Mouse (Mus musculus): ENCODE measurements around the gene Akr1b8. TPM values are rescaled to one million over a fixed set of nuclear protein-coding genes. Genes with fewer than 3 reads are reported as not detected.
"Not testable (repeated sequence)": the region's sequence is repeated elsewhere in the genome, so short reads cannot be mapped to it uniquely, and the experiment has no call there.

The Akr1b8 gene
- polyA plus RNA-seq, 1 experiment from 2014 or later, result 18.4 TPM

- peak within 1 kb of the TSS; percentile 23; the same call in 1 of the 2 replicates for H3K27ac ChIP-seq
Observed at GRCm38 (mm10) chr6:34384110-34384661, 30.3 kb downstream of the Akr1b8 start, which contains the start of gene Akr1b10. Gene Akr1b10 (plus strand): TSS chr6:34384218.

GRCm38 (mm10) chr6:34384701-34385370 is 30.9 kb downstream of the Akr1b8 start:
- ATAC-seq (ENCODE audit: low FRiP score), result no peak
- Histone ChIP-seq H3K4me1 (peaks cover 10% of the 10 kb centered on the region; the same call in 1 of the 2 replicates), H3K9me3 (replicated peaks) (no peaks in the 10 kb centered on the region), H3K27me3 (no peaks in the 10 kb centered on the region), H3K4me3 (peak overlapping the region; percentile 45), H3K9ac (no peak overlapping the region), H3K4me2 (replicated peaks) (peak overlapping the region; percentile 72), H3K27ac (no peak overlapping the region), H3K36me3 (no peaks in the 10 kb centered on the region)
- 1% methylated on average over 13 of the region's 13 CpGs for WGBS

More at GRCm38 (mm10) chr6:34384110-34384661, 30.3 kb downstream of the Akr1b8 start, which contains the start of gene Akr1b10:
- ATAC-seq (ENCODE audit: low FRiP score), result peak; percentile 69
- peak within 1 kb of the TSS; percentile 45 for H3K4me3 ChIP-seq
- no peaks in the 10 kb centered on the region for H3K9me3 ChIP-seq (replicated peaks)
- WGBS, result 1% methylated on average over 17 of the region's 17 CpGs
- peak within 1 kb of the TSS; percentile 72 for H3K4me2 ChIP-seq (replicated peaks)
- peaks cover 10% of the 10 kb centered on the region; the same call in 1 of the 2 replicates for H3K4me1 ChIP-seq
- H3K36me3 ChIP-seq, result no peaks in the 10 kb centered on the region
- no peaks in the 10 kb centered on the region for H3K27me3 ChIP-seq
- H3K9ac ChIP-seq, result peak within 1 kb of the TSS; percentile 59

GRCm38 (mm10) chr6:34388420-34389156 is 34.7 kb downstream of the Akr1b8 start:
- no peak for ATAC-seq (ENCODE audit: low FRiP score)
- peaks cover 10% of the 10 kb centered on the region; the same call in 1 of the 2 replicates for H3K4me1 ChIP-seq
- no peaks in the 10 kb centered on the region for H3K27me3 ChIP-seq
- H3K27ac ChIP-seq, result no peak overlapping the region
- H3K9ac ChIP-seq, result no peak overlapping the region
- no peak overlapping the region for H3K4me3 ChIP-seq
- WGBS, result 93% methylated on average over 4 of the region's 4 CpGs
- H3K36me3 ChIP-seq, result peaks cover 10% of the 10 kb centered on the region; the same call in 1 of the 2 replicates
- H3K4me2 ChIP-seq (replicated peaks), result no peak overlapping the region
- no peaks in the 10 kb centered on the region for H3K9me3 ChIP-seq (replicated peaks)

GRCm38 (mm10) chr6:34395897-34396296 is 42.0 kb downstream of the Akr1b8 start:
- Histone ChIP-seq H3K9ac (no peak overlapping the region), H3K4me2 (replicated peaks) (no peak overlapping the region), H3K36me3 (peaks cover 11% of the 10 kb centered on the region; the same call in 1 of the 2 replicates), H3K27ac (no peak overlapping the region), H3K27me3 (no peaks in the 10 kb centered on the region), H3K4me1 (no peaks in the 10 kb centered on the region), H3K9me3 (replicated peaks) (no peaks in the 10 kb centered on the region), H3K4me3 (no peak overlapping the region)
- ATAC-seq (ENCODE audit: low FRiP score), result no peak
- WGBS, result 88% methylated on average over 5 of the region's 5 CpGs

GRCm38 (mm10) chr6:34398431-34398830 is 44.5 kb downstream of the Akr1b8 start:
- 86% methylated on average over 6 of the region's 6 CpGs for WGBS
- no peaks in the 10 kb centered on the region for H3K27me3 ChIP-seq
- no peak overlapping the region for H3K4me2 ChIP-seq (replicated peaks)
- H3K4me3 ChIP-seq, result no peak overlapping the region
- no peak overlapping the region for H3K27ac ChIP-seq
- ATAC-seq (ENCODE audit: low FRiP score), result no peak
- no peaks in the 10 kb centered on the region for H3K4me1 ChIP-seq
- no peaks in the 10 kb centered on the region for H3K9me3 ChIP-seq (replicated peaks)
- 0 out of 2 replicates have a peak, but pooled peaks cover 4% of the 10 kb centered on the region for H3K36me3 ChIP-seq
- no peak overlapping the region for H3K9ac ChIP-seq

DNA sequence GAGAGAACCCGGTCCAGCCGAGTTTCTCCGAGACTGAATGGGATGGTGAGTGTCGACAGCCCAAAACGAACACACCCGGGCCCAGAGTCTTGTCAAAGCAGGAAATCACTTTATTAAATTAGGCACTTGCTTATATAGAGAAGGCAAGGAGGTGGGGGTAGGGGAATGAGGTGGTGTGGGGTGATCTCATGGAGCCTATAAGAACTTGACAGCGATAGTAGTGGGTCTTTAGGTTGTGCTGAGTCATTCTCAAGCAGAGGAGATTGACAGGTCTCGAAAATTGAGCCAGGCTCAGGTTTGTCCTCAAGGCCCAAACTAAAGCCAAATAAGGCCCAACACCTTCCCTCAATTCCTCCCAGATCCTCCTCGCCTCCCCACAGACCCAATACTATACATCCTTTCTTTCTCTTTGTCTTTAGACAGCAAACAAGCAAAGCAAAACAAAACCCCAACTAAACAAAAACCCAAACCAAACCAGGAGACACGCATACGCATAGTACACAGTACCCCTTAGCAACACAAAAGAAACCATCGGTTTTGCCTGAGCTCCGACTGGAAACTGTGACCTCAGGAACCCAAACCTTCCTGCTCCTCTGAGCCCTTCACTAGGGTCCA is 45.8 kb downstream of the Akr1b8 start:
- Histone ChIP-seq H3K4me3 (no peak overlapping the region), H3K27me3 (no peaks in the 10 kb centered on the region), H3K4me2 (replicated peaks) (no peak overlapping the region), H3K36me3 (no peaks in the 10 kb centered on the region), H3K9ac (no peak overlapping the region), H3K4me1 (no peaks in the 10 kb centered on the region), H3K27ac (no peak overlapping the region), H3K9me3 (replicated peaks) (no peaks in the 10 kb centered on the region)
- ATAC-seq (ENCODE audit: low FRiP score), result no peak
- WGBS, result 85% methylated on average over 13 of the region's 13 CpGs

GRCm38 (mm10) chr6:34400696-34401095 is 46.8 kb downstream of the Akr1b8 start:
- 86% methylated on average over 2 of the region's 2 CpGs for WGBS

DNA sequence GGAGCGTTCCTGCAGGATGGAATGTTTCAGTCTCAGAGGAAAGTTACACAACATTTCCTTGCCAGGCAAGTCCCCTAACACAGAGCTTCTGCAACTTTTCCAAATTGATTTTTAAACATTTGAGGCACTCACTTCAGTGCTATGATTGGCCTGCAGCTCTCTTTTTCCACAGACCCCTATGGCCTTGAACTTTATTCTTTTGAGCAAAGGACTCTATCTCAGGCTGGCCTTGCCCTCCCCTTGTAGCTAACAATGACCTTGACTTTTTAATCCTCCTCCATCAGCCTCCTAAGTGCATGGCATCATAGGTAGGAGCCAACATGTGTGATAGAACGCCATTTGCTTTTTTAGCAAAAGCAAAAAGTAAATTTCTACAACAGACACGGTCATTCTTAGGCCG is 52.8 kb downstream of the Akr1b8 start:
- H3K4me2 ChIP-seq (replicated peaks), result no peak overlapping the region
- no peak overlapping the region for H3K27ac ChIP-seq
- WGBS, result 90% methylated on average over 4 of the region's 4 CpGs
- H3K9me3 ChIP-seq (replicated peaks), result no peaks in the 10 kb centered on the region
- no peaks in the 10 kb centered on the region for H3K27me3 ChIP-seq
- no peak for ATAC-seq (ENCODE audit: low FRiP score)
- no peak overlapping the region for H3K9ac ChIP-seq
- no peak overlapping the region for H3K4me3 ChIP-seq
- no peaks in the 10 kb centered on the region for H3K36me3 ChIP-seq
- no peaks in the 10 kb centered on the region for H3K4me1 ChIP-seq

More at GRCm38 (mm10) chr6:34400696-34401095, 46.8 kb downstream of the Akr1b8 start:
- Histone ChIP-seq H3K27me3 (no peaks in the 10 kb centered on the region), H3K36me3 (no peaks in the 10 kb centered on the region), H3K9me3 (replicated peaks) (no peaks in the 10 kb centered on the region), H3K9ac (no peak overlapping the region), H3K4me3 (no peak overlapping the region), H3K27ac (no peak overlapping the region), H3K4me2 (replicated peaks) (no peak overlapping the region), H3K4me1 (no peaks in the 10 kb centered on the region)
- ATAC-seq (ENCODE audit: low FRiP score), result no peak

- H3K4me1 ChIP-seq, result no peaks in the 10 kb centered on the region
Observed at GRCm38 (mm10) chr6:34407403-34407802, 53.5 kb downstream of the Akr1b8 start.

GRCm38 (mm10) chr6:34412023-34412422 is 58.1 kb downstream of the Akr1b8 start, which contains the start of gene Akr1b7:
Gene Akr1b7 (plus strand): TSS chr6:34412334.
- no peak for ATAC-seq (ENCODE audit: low FRiP score)
- Histone ChIP-seq H3K27ac (no peak within 1 kb of the TSS), H3K9me3 (replicated peaks) (no peaks in the 10 kb centered on the region), H3K4me3 (no peak within 1 kb of the TSS), H3K9ac (no peak within 1 kb of the TSS), H3K36me3 (no peaks in the 10 kb centered on the region), H3K4me2 (replicated peaks) (no peak within 1 kb of the TSS), H3K27me3 (no peaks in the 10 kb centered on the region), H3K4me1 (no peaks in the 10 kb centered on the region)
- WGBS, result 86% methylated on average over 6 of the region's 6 CpGs

More at GRCm38 (mm10) chr6:34407403-34407802, 53.5 kb downstream of the Akr1b8 start:
- no peak overlapping the region for H3K27ac ChIP-seq
- 87% methylated on average over 10 of the region's 10 CpGs for WGBS
- no peaks in the 10 kb centered on the region for H3K9me3 ChIP-seq (replicated peaks)
- no peak overlapping the region for H3K9ac ChIP-seq
- ATAC-seq (ENCODE audit: low FRiP score), result no peak
- H3K4me3 ChIP-seq, result no peak overlapping the region
- no peaks in the 10 kb centered on the region for H3K36me3 ChIP-seq
- H3K27me3 ChIP-seq, result no peaks in the 10 kb centered on the region
- H3K4me2 ChIP-seq (replicated peaks), result no peak overlapping the region

GRCm38 (mm10) chr6:34412688-34413087 is 58.8 kb downstream of the Akr1b8 start:
- H3K27me3 ChIP-seq, result no peaks in the 10 kb centered on the region
- no peak overlapping the region for H3K4me3 ChIP-seq
- H3K27ac ChIP-seq, result no peak overlapping the region
- H3K4me2 ChIP-seq (replicated peaks), result no peak overlapping the region
- no peak for ATAC-seq (ENCODE audit: low FRiP score)
- no peaks in the 10 kb centered on the region for H3K36me3 ChIP-seq
- no peak overlapping the region for H3K9ac ChIP-seq
- no peaks in the 10 kb centered on the region for H3K4me1 ChIP-seq
- no peaks in the 10 kb centered on the region for H3K9me3 ChIP-seq (replicated peaks)
- 67% methylated on average over 1 of the region's 1 CpGs for WGBS

DNA sequence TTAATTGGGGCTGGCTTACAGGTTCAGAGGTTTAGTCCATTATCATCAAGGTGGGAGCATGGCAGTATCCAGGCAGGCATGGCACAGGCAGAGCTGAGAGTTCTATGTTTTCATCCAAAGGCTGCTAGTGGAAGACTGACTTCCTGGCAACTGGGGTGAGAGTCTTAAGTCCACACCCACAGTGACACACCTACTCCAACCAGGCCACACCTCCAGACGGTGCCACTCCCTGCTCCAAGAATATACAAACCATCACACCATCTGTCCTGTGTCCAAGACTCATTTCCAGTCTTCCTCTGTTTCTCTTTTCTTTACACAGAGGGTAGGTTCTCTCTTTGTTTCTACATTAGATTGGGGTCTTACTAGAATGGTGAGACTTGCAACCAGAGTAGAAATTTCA is 59.5 kb downstream of the Akr1b8 start:
- not testable (repeated sequence) for H3K36me3 ChIP-seq; ATAC-seq (ENCODE audit: low FRiP score); H3K9ac ChIP-seq; H3K4me1 ChIP-seq; H3K9me3 ChIP-seq (replicated peaks); H3K27me3 ChIP-seq; H3K4me2 ChIP-seq (replicated peaks); H3K4me3 ChIP-seq; H3K27ac ChIP-seq
- WGBS, result 60% methylated on average over 1 of the region's 1 CpGs
